Mouse (Mus musculus): ENCODE results near the gene Wasf3. TPM values are rescaled to one million over a fixed set of nuclear protein-coding genes. Genes with fewer than 3 reads are reported as not detected.

The Wasf3 gene
- polyA plus RNA-seq (2012; fragmentation: generic; extraction: Trizol), result not detected

GRCm38 (mm10) chr5:146384935-146385591, at the start of gene Wasf3:
TSS of gene Wasf3 (plus strand) at chr5:146384985.

DNA sequence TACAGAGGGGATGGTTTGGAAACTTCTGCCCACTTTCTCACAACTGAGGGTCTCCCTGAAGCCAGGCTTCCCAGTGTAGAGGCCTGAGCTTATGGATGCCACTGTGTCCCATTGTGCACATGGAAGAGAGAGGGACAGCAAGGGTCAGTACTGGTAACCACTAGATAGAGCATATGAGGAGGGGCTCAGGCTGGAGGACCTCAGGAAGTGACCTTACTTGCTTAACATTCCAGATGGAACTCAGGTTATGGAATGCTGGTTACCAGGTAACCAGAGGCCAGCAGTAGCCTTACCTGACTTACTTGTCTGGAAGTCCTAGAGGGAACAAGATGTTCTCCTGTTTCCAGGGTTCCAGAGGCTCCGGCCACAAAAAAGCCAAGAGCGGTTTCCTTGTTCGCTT, 96.9 kb downstream of the Wasf3 start, which contains the start of gene Gm6408:
Gm6408 (plus strand) TSS at position 301 of the 400 bp plus-strand sequence.

GRCm38 (mm10) chr5:146491063-146491462, 106.3 kb downstream of the Wasf3 start, which contains the start of gene Gm6370:
TSS of gene Gm6370 (plus strand) at chr5:146491363.

GRCm38 (mm10) chr5:146502099-146502498, 117.3 kb downstream of the Wasf3 start, which contains the start of gene 4930449I24Rik:
TSS of gene 4930449I24Rik (plus strand) at chr5:146502399.

GRCm38 (mm10) chr5:146513823-146514222, 129.0 kb downstream of the Wasf3 start, which contains the start of gene Gm3402:
TSS of gene Gm3402 (plus strand) at chr5:146514123.

Other genes with a start within 250 kb of the Wasf3 start
- not detected for gene Gm5565, start 224.4 kb upstream of the Wasf3 start, polyA plus RNA-seq (2012; fragmentation: generic; extraction: Trizol)
- not detected for gene Gm6309, start 214.3 kb upstream of the Wasf3 start, polyA plus RNA-seq (2012; fragmentation: generic; extraction: Trizol)
- gene 1700001J03Rik, start 199.7 kb upstream of the Wasf3 start, polyA plus RNA-seq (2012; fragmentation: generic; extraction: Trizol), result not detected
- 10 to 100 TPM in 1 of 2 experiments, under 1 TPM in 1; 0.83 to 13.3 TPM for gene Rnf6, start 163.4 kb upstream of the Wasf3 start, polyA plus RNA-seq (2012; fragmentation: generic; extraction: Trizol)
- 1 to 10 TPM; 1.2 to 6.9 TPM for gene Cdk8, start 153.8 kb upstream of the Wasf3 start, polyA plus RNA-seq (2012; fragmentation: generic; extraction: Trizol)
- gene Gm6408, start 97.0 kb downstream of the Wasf3 start, polyA plus RNA-seq (2012; fragmentation: generic; extraction: Trizol), result not detected
- not detected for gene Gm6370, start 106.4 kb downstream of the Wasf3 start, polyA plus RNA-seq (2012; fragmentation: generic; extraction: Trizol)
- not detected for gene 4930449I24Rik, start 117.4 kb downstream of the Wasf3 start, polyA plus RNA-seq (2012; fragmentation: generic; extraction: Trizol)
- not detected for gene Gm3402, start 129.1 kb downstream of the Wasf3 start, polyA plus RNA-seq (2012; fragmentation: generic; extraction: Trizol)
- not detected for gene Gm3404, start 140.8 kb downstream of the Wasf3 start, polyA plus RNA-seq (2012; fragmentation: generic; extraction: Trizol)
- gene Gm3409, start 152.7 kb downstream of the Wasf3 start, polyA plus RNA-seq (2012; fragmentation: generic; extraction: Trizol), result not detected
- gene Gm3415, start 171.2 kb downstream of the Wasf3 start, polyA plus RNA-seq (2012; fragmentation: generic; extraction: Trizol), result not detected
- not detected for gene Gpr12, start 200.3 kb downstream of the Wasf3 start, polyA plus RNA-seq (2012; fragmentation: generic; extraction: Trizol)

All from C3H10T1/2 (cell line).